Mouse (Mus musculus) Muller cell, postnatal 12 days (primary cell): Measurements from ENCODE around the gene Asap2.

Experiments
- DNase-seq: peaks from one replicate; pipeline ENCODE4 v3.0.0-alpha.2; 2015; ENCODE audit errors: inconsistent ontology term

The Asap2 gene

DNA sequence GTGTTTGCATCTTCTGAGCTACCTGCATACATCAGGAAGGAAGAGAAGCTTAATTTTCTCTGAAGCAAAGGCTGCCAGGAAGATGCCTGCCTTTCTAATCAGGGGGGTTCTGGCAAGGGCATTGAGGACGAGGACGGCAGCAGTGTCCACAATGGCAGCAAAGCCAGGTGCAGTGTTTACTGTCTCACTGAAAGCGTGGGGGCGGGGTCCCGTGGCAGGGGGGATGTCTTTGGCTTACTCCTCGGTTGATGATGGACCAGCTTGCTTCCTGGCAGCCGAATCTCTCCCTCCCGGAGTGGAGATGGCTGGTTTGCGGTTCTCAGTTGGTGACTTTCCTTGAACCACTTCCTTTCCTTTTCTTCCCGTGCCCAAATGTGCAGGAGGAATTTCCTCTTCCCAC lies 142.3 kb downstream of the Asap2 start:
- peak; percentile 56 for DNase-seq

GRCm38 (mm10) chr12:21133031-21133430 lies 142.8 kb downstream of the Asap2 start:
- no peak for DNase-seq

DNA sequence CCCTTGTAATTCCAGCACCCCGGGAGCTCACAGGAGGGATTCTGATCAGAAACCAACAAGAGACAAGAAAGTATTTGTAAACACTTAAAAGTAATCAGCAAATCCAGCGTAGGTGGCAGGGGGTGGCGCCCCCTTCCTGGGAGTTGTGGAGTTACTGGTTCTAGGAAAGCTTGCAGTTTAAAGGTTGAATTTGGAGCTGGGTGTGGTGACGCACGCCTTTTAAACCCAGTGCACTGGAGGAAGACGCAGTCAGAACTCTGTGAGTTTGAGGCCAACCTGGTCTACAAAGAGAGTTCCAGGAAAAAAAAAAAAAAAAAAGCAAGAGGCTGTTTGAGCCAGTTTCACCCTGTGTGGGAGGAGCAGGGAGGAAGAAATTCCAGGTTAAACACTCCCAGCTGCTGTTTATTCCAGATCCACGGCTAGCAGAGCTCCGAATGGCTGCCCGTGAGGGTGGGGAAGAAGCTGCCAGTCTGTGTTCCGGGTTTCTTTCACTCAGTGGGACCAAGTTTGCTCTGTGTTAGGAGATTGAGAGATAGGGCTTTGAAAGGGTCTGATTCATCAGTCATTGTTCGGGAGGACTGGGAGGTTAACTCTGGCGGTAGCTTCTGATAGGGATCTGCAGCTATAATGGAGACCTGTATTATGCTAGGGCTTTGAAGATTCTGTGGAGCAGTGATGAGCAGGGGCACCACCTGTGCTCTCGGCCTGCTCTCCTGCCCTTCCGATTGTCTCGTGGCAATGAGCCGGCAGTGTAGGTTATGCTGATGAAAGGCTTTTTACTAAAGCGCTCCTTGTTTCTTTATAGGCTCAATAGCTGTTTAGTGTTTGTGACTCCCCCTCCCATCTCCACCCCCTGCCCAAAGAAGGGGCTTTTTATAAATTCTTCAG lies 144.0 kb downstream of the Asap2 start:
- no peak for DNase-seq

DNA sequence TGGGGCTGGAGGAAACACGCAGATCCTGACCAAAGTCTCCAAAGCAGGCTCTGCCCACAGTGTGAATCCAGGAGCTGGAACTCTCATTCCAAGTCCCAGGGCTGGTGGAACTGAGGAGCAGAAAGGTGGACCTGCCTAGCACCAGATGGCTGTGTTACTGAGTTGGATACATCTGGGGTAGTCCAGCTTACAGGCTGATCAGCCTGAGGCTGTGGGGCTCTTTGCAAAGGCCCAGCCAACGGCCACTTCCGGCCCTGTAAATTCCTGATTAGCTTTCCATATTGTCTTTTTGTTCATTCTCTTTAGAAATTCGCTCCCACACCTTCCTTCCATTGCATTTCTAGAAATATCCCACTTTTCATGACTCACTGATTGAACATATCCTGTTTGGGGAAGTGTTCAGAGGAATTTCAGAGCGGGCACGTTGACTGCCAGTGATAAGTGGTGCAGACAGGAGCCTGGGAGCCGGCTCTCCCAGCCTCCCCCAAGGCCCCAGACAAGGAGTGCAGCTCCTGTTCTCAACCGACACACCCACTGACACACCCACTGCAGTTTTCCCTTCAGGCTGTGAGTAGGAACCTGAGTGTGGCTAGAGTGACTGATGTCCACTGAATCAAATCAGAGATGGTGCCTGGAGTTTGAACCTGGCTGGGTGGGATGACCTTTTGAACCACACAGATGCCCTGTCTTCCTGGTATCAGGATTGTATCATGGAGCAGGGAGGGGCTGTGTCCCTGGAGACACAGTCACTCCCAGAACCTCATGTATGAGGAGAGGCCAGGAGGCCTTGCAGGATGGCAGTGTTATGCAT lies 145.6 kb downstream of the Asap2 start:
- peak; percentile 75 for DNase-seq

DNA sequence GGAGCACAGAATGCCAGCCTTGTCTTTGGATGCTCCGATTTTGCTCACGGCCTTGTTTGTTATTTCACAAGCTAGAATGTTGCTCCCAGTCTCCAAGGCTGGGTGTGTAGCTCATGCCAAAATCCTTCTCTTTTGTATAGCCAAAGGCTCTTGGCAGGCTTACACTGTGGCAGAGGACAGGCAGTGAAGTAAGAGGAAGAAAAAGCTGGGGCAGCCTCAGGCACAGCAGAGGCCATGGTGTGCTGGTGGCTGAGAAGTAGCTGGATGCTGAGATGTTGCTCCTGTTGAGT lies 146.1 kb downstream of the Asap2 start:
- DNase-seq, result peak; percentile 89

DNA sequence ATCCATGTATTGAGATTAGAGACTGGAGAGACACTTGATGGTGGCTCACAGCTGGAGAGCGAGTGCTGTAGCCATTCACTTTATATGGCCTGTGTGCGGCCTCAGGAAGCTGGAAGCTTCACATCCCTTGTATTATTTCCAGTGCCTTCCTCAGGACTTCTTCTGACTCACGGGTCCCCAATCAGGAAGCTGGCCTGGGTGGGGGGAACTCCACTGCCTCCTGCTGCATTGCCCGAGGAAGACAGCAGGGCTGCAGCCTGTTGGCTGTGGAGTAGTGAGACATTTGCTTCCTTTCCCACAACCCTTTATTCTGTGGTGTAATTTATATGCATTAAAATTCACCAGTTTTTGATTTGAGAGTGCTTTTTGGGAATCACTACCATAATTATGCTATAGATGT lies 149.3 kb downstream of the Asap2 start:
- no peak for DNase-seq

GRCm38 (mm10) chr12:21140153-21140552 lies 149.9 kb downstream of the Asap2 start:
- no peak for DNase-seq

DNA sequence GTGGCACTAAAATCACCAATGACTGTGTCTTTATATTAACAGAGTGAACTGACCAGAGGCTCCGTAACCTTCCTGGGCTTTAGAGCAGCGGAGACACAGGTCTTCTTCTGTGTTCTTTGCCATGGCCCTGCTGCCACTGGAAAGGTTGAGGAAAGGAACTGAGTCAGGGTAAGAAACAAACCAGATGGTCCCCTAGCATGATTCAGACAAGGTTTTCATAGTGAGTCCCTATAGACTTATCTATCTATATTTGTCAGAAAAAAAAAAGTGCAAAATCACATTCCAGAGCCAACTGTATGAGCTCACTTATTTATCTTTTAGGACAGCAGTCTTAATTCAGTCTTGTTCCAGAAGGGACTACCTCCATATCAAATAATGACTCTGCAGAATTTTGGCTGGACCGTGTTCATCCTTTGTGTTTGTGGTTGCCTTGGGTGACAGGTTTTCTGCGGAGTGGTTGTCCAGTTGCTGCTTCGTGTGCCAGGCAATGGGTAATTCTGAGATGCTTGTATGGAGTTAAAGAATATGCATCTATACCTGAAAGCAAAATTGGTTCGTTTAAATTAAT lies 150.6 kb downstream of the Asap2 start:
- DNase-seq, result no peak

- DNase-seq, result no peak
These were observed 151.5 kb downstream of the Asap2 start for GRCm38 (mm10) chr12:21141691-21142300.

DNA sequence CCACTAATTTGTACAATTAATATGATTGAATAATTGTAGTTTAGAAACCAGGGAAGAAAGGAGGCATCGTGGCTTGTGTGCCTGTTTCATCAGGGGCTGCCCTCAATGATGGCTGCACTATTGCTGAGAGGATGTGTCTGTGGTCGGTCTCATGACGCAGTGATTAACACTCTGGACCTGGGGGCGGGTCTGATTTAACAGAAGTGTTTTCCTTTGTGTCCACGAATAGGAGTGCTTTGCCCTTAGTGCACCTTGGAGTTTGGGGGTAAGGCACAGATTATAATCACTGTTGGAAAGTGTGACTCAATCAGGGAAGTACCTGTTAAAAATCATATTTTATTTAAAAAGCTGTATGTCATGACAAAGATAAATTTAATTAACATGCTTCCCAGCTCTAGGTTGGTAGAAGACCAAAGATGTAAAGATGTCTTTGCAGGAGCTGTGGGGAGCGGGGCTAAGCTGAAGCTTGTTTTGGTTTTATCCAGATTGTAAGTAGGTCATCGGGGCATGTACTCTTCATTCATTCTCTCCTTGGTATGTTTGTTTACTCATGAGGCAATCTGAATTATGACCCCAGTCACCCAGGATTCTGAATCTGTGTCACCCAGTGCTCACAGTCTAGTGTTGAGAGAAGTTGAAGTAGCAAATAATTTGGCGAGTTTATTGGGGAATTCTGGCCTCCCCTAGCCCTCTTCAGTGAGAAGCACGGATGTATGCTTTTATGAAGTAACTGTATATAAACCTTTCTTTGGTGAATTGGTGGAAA lies 152.4 kb downstream of the Asap2 start:
- DNase-seq, result peak; percentile 44

DNA sequence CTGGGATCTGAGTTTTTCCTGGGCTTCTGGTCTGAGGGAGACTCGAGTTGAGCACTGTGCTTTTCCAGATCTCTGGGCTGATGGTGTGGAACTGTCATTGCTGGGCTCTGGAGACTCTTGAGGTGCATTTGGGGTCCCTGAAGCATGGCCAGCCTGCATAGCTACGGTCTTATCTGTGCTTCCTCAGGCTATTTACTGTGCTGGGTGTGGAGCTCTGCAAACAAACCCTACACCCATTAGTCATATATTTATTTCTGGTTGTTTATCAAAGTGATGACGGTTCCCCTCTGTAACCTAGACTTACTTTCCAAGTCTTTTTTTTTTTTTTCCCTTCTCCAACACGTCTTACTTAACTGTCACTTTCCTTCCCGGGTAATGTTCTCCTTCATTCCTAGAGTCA lies 154.3 kb downstream of the Asap2 start:
- DNase-seq, result no peak

DNA sequence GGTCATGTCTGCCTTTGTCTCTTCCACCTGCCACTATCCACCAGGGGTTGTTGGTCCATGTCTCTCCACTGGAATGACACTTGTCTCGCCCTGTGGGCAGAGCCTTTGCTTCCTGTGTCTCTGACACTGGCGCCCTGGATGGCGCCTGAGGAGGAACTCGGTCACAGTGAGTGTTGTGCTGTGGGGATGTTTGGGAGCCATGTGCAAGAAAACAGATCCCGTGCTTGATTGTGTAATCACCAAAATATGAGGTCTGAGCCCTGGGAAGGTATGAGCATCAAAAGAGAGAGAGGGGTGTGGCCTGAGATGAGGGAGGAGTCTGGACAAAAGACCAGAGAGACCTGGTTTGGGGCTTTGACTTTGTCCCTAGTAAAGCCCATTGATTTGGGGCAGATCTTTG lies 154.8 kb downstream of the Asap2 start:
- no peak for DNase-seq

- DNase-seq, result no peak
These were observed 156.6 kb downstream of the Asap2 start for GRCm38 (mm10) chr12:21146826-21147225.

DNA sequence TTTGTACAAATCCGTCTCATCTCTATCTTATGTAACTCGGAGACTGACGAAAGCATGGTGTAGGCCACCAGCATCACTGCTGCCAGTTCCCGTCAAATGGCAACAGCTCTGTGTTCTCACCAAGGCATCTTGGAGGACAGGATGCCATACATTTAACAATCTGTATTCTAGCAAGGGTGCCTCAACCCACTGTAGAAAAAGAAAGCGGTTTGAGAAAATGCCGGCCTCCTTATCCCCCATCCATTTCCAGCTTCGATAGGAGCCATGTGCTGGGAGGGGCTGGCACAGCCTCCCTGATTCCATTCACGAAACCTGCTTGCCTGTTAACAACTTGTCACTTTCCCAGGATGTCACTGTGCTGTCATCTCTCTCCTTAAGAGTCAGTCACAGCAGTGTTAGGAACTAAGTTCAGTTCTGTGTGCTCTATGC lies 163.0 kb downstream of the Asap2 start:
- DNase-seq, result no peak

- DNase-seq, result no peak
These were observed 164.8 kb downstream of the Asap2 start for GRCm38 (mm10) chr12:21155062-21155461.

GRCm38 (mm10) chr12:21159304-21159703 lies 169.0 kb downstream of the Asap2 start:
- DNase-seq, result peak; percentile 32

GRCm38 (mm10) chr12:21160327-21160828 lies 170.1 kb downstream of the Asap2 start:
- DNase-seq, result no peak

GRCm38 (mm10) chr12:21161841-21162240 lies 171.6 kb downstream of the Asap2 start:
- no peak for DNase-seq

DNA sequence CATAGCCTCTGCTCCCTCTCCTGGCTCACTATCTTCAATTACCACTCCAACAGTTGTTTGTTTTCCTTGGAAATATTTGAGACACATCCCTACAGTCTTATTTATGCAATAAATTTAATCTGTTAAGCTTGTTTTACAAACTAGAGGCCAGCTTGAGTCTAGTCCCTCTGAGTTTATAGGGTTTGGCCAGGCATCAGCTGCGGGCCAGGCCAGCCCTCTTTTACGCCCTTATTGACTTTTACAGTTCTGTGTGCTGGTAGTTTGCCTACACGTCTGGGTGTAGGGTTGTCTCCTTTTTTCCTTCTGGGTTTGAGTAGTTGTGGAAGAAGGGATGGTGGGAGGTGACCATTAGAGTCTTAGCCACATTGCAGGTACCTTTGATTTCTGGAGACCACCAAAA lies 173.4 kb downstream of the Asap2 start:
- no peak for DNase-seq

- no peak for DNase-seq
These were observed 174.0 kb downstream of the Asap2 start for GRCm38 (mm10) chr12:21164251-21164650.

- no peak for DNase-seq
These were observed 174.9 kb downstream of the Asap2 start for GRCm38 (mm10) chr12:21165157-21165556.
